Mouse (Mus musculus) bone marrow macrophage, adult 2 months (primary cell): ENCODE results near the gene Nol9.

Source experiments
- CTCF ChIP-seq: IDR thresholded peaks from 2 replicates; pipeline ENCODE4 v1.5.1; 2012; ENCODE audit warnings: low read depth, mild to moderate bottlenecking, low read length, moderate library complexity
- POLR2A ChIP-seq: IDR thresholded peaks from 2 replicates; pipeline ENCODE4 v1.6.1; 2012; ENCODE audit warnings: mild to moderate bottlenecking, low read depth, low read length, borderline replicate concordance

DNA sequence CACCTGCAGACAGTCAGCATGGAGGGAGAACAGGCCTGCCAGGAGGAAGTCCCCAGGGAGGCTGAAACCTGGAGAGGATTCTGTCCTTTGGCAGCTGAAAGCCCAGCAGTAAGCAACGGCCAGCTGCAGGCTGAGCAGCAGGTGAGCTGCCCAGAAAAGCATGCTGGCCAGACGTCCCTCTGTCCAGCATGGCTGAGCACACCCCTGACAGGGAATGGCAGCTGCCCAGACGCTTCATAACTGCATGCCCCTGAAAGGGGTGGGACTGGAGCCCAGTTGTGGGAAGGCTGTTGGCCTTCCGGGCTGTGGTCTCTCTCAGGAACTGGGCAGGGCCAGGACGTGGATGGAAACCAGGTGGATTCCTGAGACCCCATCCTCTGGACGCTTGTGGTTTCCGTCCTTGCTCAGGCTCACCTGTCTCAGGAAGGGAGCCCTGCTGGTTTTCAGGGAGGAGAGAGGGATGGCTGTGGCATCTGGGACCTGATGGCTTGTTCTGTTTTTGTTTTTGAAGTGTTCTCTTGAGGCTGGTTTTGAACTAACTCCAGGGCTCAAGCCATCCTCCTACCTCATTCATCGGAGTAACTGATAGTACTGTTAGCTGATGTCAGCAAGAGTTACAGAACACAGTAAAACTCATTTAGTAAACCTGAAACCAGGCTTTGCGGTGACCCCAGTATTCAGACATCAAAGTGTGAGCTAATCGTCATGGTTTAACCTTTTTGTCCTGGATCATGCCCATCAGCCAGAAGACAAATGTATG is 716 bp upstream of the Nol9 start, which contains the start of gene Tas1r1:
- TF ChIP-seq CTCF (no peak), POLR2A (no peak)
